Mouse (Mus musculus) spleen, embryonic (tissue): ENCODE measurements around the gene Tacc2.

ENCODE experiments used
- CTCF ChIA-PET: fragments of 350-600 bp; sonication (Branson Sonifier 250); formaldehyde crosslinking; loops from one replicate; lab custom pipeline; 2022; lab: Charles Lee

Gene Tacc2

DNA sequence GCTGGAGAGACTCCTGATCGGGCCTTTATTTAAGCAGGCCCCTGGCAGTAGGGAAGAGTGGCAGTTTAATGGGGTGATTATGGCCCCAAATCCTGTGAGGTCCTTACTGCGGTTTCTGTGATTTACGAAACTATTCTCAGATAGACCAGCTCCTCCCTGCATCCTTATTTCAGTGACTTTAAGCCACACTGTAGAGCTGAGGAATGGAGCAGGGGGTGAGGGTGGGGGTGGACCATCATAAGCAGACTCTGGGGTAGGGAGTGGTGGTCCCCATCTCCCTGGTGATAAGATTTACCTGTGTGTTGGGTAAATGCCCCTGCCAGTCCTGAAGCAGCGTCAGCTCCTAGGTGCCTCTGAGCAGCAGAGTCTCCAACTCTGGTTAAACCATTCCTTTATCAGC is 29.7 kb downstream of the Tacc2 start:
- CTCF ChIA-PET = no interaction called here

- CTCF ChIA-PET = no interaction called here
Observed at GRCm38 (mm10) chr7:130613973-130614372, 36.7 kb downstream of the Tacc2 start.

GRCm38 (mm10) chr7:130617591-130617990 is 40.4 kb downstream of the Tacc2 start:
- CTCF ChIA-PET = no interaction called here

- CTCF ChIA-PET = no interaction called here
Observed at GRCm38 (mm10) chr7:130621068-130621467, 43.8 kb downstream of the Tacc2 start.

DNA sequence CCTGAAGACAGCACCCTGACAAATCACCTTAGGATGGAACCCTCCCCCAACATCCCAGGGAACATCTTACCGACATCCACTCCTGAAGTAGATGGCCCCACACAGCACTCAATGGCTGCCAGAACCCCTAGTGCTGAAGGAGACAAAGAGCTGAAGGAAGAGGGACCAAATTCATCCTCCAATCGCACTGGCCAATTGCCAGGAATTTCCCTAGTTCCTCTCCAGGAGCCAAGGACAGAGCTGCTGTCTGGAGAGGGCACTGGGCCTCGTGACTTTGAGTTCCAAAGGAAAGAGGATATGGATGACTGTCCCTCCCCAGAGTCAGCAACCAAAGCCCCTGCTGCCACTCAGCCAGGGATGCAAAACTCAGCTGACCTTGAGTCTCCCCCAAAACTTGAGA is 44.7 kb downstream of the Tacc2 start:
- CTCF ChIA-PET = no interaction called here

GRCm38 (mm10) chr7:130622359-130622758 is 45.1 kb downstream of the Tacc2 start:
- CTCF ChIA-PET = no interaction called here

GRCm38 (mm10) chr7:130624299-130624698 is 47.1 kb downstream of the Tacc2 start:
- CTCF ChIA-PET = no interaction called here

- CTCF ChIA-PET = no interaction called here
Observed at GRCm38 (mm10) chr7:130625361-130625760, 48.1 kb downstream of the Tacc2 start.

GRCm38 (mm10) chr7:130628601-130629000 is 51.4 kb downstream of the Tacc2 start:
- CTCF ChIA-PET = no interaction called here

- CTCF ChIA-PET = no interaction called here
Observed at GRCm38 (mm10) chr7:130629999-130630398, 52.8 kb downstream of the Tacc2 start.

DNA sequence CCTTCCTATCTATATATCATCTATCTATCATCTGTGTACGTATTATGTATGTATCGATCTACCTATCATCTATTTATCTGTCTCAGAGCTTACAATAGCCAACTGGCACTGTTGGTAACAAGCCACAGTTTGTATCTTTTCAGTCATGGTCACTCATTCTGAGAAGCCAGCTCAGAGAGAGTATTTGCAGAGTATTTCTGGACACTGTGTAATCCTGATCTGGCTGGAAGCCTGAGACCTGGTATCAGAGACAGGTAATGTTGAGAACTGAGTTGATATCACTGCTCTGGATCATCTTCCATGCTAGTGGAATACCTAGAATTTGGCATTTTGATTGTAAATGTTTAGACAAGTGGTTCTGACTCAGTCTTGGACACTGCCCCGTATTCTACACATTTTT is 53.7 kb downstream of the Tacc2 start:
- CTCF ChIA-PET = no interaction called here

DNA sequence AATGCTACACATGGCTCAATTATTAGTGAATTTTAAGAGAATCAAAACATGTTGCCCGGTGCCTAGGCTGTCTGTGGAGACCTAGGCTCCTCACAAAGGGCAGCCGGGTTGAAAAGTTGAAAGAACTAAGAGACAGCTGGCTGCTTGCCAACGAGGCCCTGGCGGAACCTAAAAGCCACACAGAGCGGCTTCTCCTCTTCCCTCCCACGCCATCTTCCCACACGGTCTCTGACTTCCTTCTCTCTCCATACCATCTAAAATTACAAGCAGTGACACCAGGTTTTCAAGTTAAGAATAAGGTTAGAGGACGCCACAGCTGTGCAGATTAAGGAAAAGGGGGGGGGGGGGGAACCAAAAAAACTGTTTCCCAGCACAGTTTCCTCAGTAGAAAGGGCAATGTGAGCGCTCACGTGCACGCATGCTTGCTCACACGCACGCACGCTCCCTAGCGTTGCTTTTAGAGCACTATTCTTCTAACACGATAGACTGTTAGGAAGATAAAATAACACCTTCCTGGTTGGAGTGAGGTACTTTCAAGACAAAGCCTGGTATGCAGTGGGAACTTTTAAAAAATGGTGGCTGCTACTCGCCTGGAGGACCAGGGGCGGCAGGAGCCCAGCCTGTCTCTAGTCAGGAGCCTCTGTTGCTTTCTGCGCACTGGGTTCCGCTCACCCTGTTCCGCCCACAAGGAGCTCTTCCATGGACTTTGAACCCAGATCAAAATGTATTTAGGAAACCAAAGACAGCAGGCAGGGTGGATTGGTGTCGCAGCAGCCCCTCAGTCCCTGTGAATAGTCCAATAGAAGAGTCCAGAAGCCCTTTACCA is 54.5 kb downstream of the Tacc2 start:
- CTCF ChIA-PET = no interaction called here

- CTCF ChIA-PET = no interaction called here
Observed at GRCm38 (mm10) chr7:130632379-130632732, 55.1 kb downstream of the Tacc2 start.

- CTCF ChIA-PET = no interaction called here
Observed at GRCm38 (mm10) chr7:130634259-130634871, 57.1 kb downstream of the Tacc2 start.

DNA sequence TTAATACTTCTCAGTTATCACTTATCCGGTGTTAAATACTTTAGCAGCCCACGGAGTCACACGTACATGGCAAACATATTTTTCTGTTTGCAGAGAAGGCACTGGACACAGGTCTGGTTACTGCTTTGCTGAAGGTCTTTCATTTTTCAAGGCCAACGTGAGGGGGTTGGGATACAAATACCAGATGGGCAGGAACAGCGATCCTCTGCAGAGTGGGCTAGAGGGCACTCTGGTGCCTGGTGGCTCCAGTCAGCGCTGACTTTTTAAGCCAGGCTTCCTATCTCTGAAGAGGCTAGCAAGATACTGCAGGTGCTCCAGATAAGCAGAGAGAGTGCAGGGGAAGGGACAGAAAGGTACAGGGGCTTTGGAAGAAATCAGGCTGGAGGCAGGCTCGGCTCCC is 58.0 kb downstream of the Tacc2 start:
- CTCF ChIA-PET = no interaction called here

DNA sequence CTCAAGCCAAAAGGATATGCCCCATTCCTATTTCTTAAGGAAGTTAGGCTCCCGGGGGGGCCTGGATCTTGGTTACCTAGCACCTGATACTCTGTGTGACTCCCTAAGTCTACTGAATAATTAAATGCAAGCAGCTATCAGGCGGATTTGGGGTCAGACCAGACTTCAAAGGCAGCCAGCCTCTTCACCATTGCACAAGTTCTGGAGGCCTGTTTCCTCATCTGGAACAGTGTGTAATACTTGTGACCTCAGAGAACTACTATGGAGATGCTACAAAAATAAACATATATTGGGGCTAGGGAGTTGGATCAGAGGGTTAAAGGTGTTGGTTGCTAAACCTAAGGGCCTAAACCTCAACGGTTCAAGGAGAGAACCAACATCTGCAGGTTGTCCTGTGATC is 59.0 kb downstream of the Tacc2 start:
- CTCF ChIA-PET = no interaction called here

- CTCF ChIA-PET = no interaction called here
Observed at GRCm38 (mm10) chr7:130636902-130637301, 59.7 kb downstream of the Tacc2 start.

- CTCF ChIA-PET = no interaction called here
Observed at GRCm38 (mm10) chr7:130637811-130638210, 60.6 kb downstream of the Tacc2 start.

GRCm38 (mm10) chr7:130640681-130641080 is 63.4 kb downstream of the Tacc2 start:
- CTCF ChIA-PET = no interaction called here

GRCm38 (mm10) chr7:130645332-130645993 is 68.2 kb downstream of the Tacc2 start:
- CTCF ChIA-PET = interaction anchor here (0.6 kb wide), 1 partner anchor 16 kb away, joined by 9 read pairs; no protein-coding TSS in a partner anchor

- CTCF ChIA-PET = interaction anchor here (0.5 to 0.6 kb wide), 2 partner anchors 15 to 774 kb away, joined by 3 to 9 read pairs; no protein-coding TSS in a partner anchor
Observed at GRCm38 (mm10) chr7:130645994-130646761, 68.9 kb downstream of the Tacc2 start.

DNA sequence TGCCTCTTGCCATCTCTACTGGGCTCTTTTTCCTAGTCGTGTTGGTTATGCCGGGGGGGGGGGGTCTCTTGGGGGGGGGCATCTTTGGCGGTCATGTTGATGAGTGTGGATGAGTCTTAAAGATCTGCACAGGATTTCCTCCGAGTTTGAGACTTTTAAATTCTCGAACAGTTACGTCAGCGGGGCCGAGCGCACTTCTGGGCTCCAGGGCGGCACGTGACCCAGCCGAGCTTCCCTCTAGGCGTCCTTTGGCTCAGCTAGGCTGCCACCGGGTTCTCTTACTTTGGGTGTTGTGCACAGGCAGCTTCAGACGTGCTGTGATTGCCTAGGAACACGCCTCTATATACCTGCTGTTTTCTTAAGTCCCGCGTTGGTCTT is 69.5 kb downstream of the Tacc2 start:
- CTCF ChIA-PET = interaction anchor here (0.5 kb wide), 1 partner anchor 773 kb away, joined by 3 read pairs; no protein-coding TSS in a partner anchor
